Mouse (Mus musculus) midbrain, embryonic 12.5 days (tissue): ENCODE data around the gene Ruvbl2. TPM values are rescaled to one million over a fixed set of nuclear protein-coding genes. Genes with fewer than 3 reads are reported as not detected.
A peak's percentile ranks its signal among the peaks of the same experiment; 100 is the strongest.

Experiments used
- ATAC-seq: fragments of 200-750 bp; cut with Nextera tagmentation; 2 replicates; pipeline ENCODE4 v1.8.0; 2017; ENCODE audit warnings: low read depth, moderate TSS enrichment, moderate library complexity; ENCODE audit not compliant: low FRiP score
- H3K27ac ChIP-seq: fragments of 300-500 bp; sonication (generic); replicated peaks from 2 replicates; pipeline ENCODE4 v1.5.1; 2016; ENCODE audit warnings: mild to moderate bottlenecking
- H3K27me3 ChIP-seq: fragments of 300-500 bp; sonication (generic); 2 replicates; pipeline ENCODE4 v1.6.1; 2016; ENCODE audit warnings: mild to moderate bottlenecking
- H3K36me3 ChIP-seq: fragments of 300-500 bp; sonication (generic); 2 replicates; pipeline ENCODE4 v1.6.1; 2016
- H3K4me1 ChIP-seq: fragments of 300-500 bp; sonication (generic); 2 replicates; pipeline ENCODE4 v1.6.1; 2016
- H3K4me2 ChIP-seq: fragments of 300-500 bp; sonication (generic); replicated peaks from 2 replicates; pipeline ENCODE4 v1.6.1; 2016; ENCODE audit warnings: mild to moderate bottlenecking, moderate library complexity
- H3K4me3 ChIP-seq: fragments of 300-500 bp; sonication (generic); 2 replicates; pipeline ENCODE4 v1.5.1; 2016; ENCODE audit warnings: mild to moderate bottlenecking
- H3K9ac ChIP-seq: fragments of 300-500 bp; sonication (generic); replicated peaks from 2 replicates; pipeline ENCODE4 v1.6.1; 2016; ENCODE audit warnings: mild to moderate bottlenecking, moderate library complexity
- H3K9me3 ChIP-seq: fragments of 300-500 bp; sonication (generic); 2 replicates; pipeline ENCODE4 v1.6.1; 2016; ENCODE audit warnings: mild to moderate bottlenecking
- WGBS: fragments of 180-500 bp; shearing (Covaris S2); methylation state at CpG from one replicate; pipeline ENCODE4 v1.1.7; 2016; 5-methylcytosine and 5-hydroxymethylcytosine counted together
- polyA plus RNA-seq: library from polyadenylated mRNA; unstranded; fragments of >200 nt; fragmentation: Nextera tagmentation; extraction: Ambion mirVana; gene quantifications from 2 replicates; pipeline ENCODE4 v1.2.1, GENCODE M21; 2016

The Ruvbl2 gene
- polyA plus RNA-seq, 1 experiment from 2014 or later: 153 TPM

- H3K4me1 ChIP-seq: no peaks in the 10 kb centered on the region
- H3K4me3 ChIP-seq: no peak overlapping the region
- no peaks in the 10 kb centered on the region for H3K9me3 ChIP-seq
- no peak overlapping the region for H3K4me2 ChIP-seq
- ATAC-seq: no peak
- no peak overlapping the region for H3K27ac ChIP-seq
- no peaks in the 10 kb centered on the region for H3K27me3 ChIP-seq
- peaks cover 51% of the 10 kb centered on the region for H3K36me3 ChIP-seq
- no peak overlapping the region for H3K9ac ChIP-seq
Observed at GRCm38 (mm10) chr7:45446589-45446988, 8.7 kb upstream of the Ruvbl2 start.

GRCm38 (mm10) chr7:45443526-45444420 lies 5.9 kb upstream of the Ruvbl2 start:
- Histone ChIP-seq H3K9me3 (no peaks in the 10 kb centered on the region), H3K4me1 (no peaks in the 10 kb centered on the region), H3K4me3 (no peak overlapping the region), H3K4me2 (no peak overlapping the region), H3K9ac (no peak overlapping the region), H3K27me3 (no peaks in the 10 kb centered on the region), H3K36me3 (peaks cover 64% of the 10 kb centered on the region), H3K27ac (no peak overlapping the region)
- ATAC-seq: no peak
- 92% methylated on average over 22 of the region's 22 CpGs for WGBS

GRCm38 (mm10) chr7:45437046-45437445 lies 850 bp downstream of the Ruvbl2 start:
- H3K27me3 ChIP-seq: no peaks in the 10 kb centered on the region; the same call in 1 of the 2 replicates
- H3K27ac ChIP-seq: no peak overlapping the region
- no peak overlapping the region for H3K4me3 ChIP-seq
- peaks cover 41% of the 10 kb centered on the region for H3K4me1 ChIP-seq
- WGBS: 34% methylated on average over 6 of the region's 6 CpGs
- H3K9ac ChIP-seq: peak overlapping the region; percentile 28; the same call in 1 of the 2 replicates
- ATAC-seq: no peak
- H3K9me3 ChIP-seq: no peaks in the 10 kb centered on the region
- H3K36me3 ChIP-seq: peaks cover 30% of the 10 kb centered on the region
- no peak overlapping the region for H3K4me2 ChIP-seq

GRCm38 (mm10) chr7:45436444-45436843 lies 1.5 kb downstream of the Ruvbl2 start:
- Histone ChIP-seq H3K27me3 (no peaks in the 10 kb centered on the region; the same call in 1 of the 2 replicates), H3K9me3 (no peaks in the 10 kb centered on the region), H3K27ac (no peak overlapping the region), H3K36me3 (peaks cover 29% of the 10 kb centered on the region), H3K9ac (0 out of 2 replicates have a peak overlapping the region, but pooled peaks have one; percentile 69), H3K4me1 (peaks cover 41% of the 10 kb centered on the region), H3K4me2 (no peak overlapping the region), H3K4me3 (no peak overlapping the region)
- no peak for ATAC-seq
- 91% methylated on average over 5 of the region's 5 CpGs for WGBS

- peaks cover 41% of the 10 kb centered on the region for H3K4me1 ChIP-seq
- H3K36me3 ChIP-seq: peaks cover 29% of the 10 kb centered on the region
- WGBS: 2% methylated on average over 16 of the region's 16 CpGs
- no peaks in the 10 kb centered on the region for H3K9me3 ChIP-seq
- no peaks in the 10 kb centered on the region; the same call in 1 of the 2 replicates for H3K27me3 ChIP-seq
- H3K27ac ChIP-seq: peak overlapping the region; percentile 26
- peak overlapping the region; percentile 69 for H3K9ac ChIP-seq
- H3K4me3 ChIP-seq: peak overlapping the region; percentile 84
- no peak for ATAC-seq
- H3K4me2 ChIP-seq: peak overlapping the region; percentile 73
Observed at GRCm38 (mm10) chr7:45435038-45435437, 2.9 kb downstream of the Ruvbl2 start.

GRCm38 (mm10) chr7:45434203-45435015 lies 3.5 kb downstream of the Ruvbl2 start, which contains the start of gene Gys1:
Gys1 (plus strand) TSS chr7:45434844.
- peak within 1 kb of the TSS; percentile 100 for H3K4me2 ChIP-seq
- H3K9ac ChIP-seq: peak within 1 kb of the TSS; percentile 91
- peaks cover 29% of the 10 kb centered on the region for H3K36me3 ChIP-seq
- peak; percentile 97 for ATAC-seq
- peak within 1 kb of the TSS; percentile 90 for H3K27ac ChIP-seq
- no peaks in the 10 kb centered on the region; the same call in 1 of the 2 replicates for H3K27me3 ChIP-seq
- H3K4me1 ChIP-seq: peaks cover 41% of the 10 kb centered on the region
- under 1% methylated on average over 45 of the region's 45 CpGs for WGBS
- peak within 1 kb of the TSS; percentile 84 for H3K4me3 ChIP-seq
- H3K9me3 ChIP-seq: no peaks in the 10 kb centered on the region

- H3K36me3 ChIP-seq: peaks cover 33% of the 10 kb centered on the region
- H3K4me3 ChIP-seq: peak overlapping the region; percentile 84
- no peaks in the 10 kb centered on the region; the same call in 1 of the 2 replicates for H3K27me3 ChIP-seq
- peak overlapping the region; percentile 91 for H3K9ac ChIP-seq
- WGBS: 2% methylated on average over 7 of the region's 7 CpGs
- peak overlapping the region; percentile 100 for H3K4me2 ChIP-seq
- H3K27ac ChIP-seq: peak overlapping the region; percentile 90
- ATAC-seq: no peak
- H3K9me3 ChIP-seq: no peaks in the 10 kb centered on the region
- peaks cover 41% of the 10 kb centered on the region for H3K4me1 ChIP-seq
Observed at GRCm38 (mm10) chr7:45433835-45434202, 4.1 kb downstream of the Ruvbl2 start.

GRCm38 (mm10) chr7:45426556-45426955 lies 11.3 kb downstream of the Ruvbl2 start:
- Histone ChIP-seq H3K4me1 (no peaks in the 10 kb centered on the region), H3K36me3 (peaks cover 93% of the 10 kb centered on the region), H3K4me2 (no peak overlapping the region), H3K27ac (no peak overlapping the region), H3K27me3 (peaks cover 5% of the 10 kb centered on the region), H3K4me3 (no peak overlapping the region), H3K9ac (no peak overlapping the region), H3K9me3 (no peaks in the 10 kb centered on the region)
- ATAC-seq: no peak
- WGBS: 95% methylated on average over 8 of the region's 8 CpGs

GRCm38 (mm10) chr7:45421194-45421593 lies 16.7 kb downstream of the Ruvbl2 start:
- 82% methylated on average over 14 of the region's 14 CpGs for WGBS
- peaks cover 54% of the 10 kb centered on the region for H3K36me3 ChIP-seq
- no peak overlapping the region for H3K9ac ChIP-seq
- H3K4me1 ChIP-seq: no peaks in the 10 kb centered on the region
- H3K27ac ChIP-seq: no peak overlapping the region
- no peaks in the 10 kb centered on the region for H3K9me3 ChIP-seq
- no peak overlapping the region for H3K4me3 ChIP-seq
- peaks cover 57% of the 10 kb centered on the region for H3K27me3 ChIP-seq
- ATAC-seq: no peak
- H3K4me2 ChIP-seq: no peak overlapping the region

- Histone ChIP-seq H3K27ac (no peak within 1 kb of the TSS), H3K9me3 (no peaks in the 10 kb centered on the region), H3K27me3 (peaks cover 64% of the 10 kb centered on the region), H3K4me3 (no peak within 1 kb of the TSS), H3K36me3 (peaks cover 48% of the 10 kb centered on the region), H3K4me2 (no peak within 1 kb of the TSS), H3K4me1 (peaks cover 2% of the 10 kb centered on the region; the same call in 1 of the 2 replicates), H3K9ac (no peak within 1 kb of the TSS)
- no peak for ATAC-seq
- WGBS: 61% methylated on average over 6 of the region's 6 CpGs
Observed at GRCm38 (mm10) chr7:45420615-45420919, 17.3 kb downstream of the Ruvbl2 start, which contains the start of gene Lhb. Lhb (plus strand) TSS chr7:45420820.

- no peak for ATAC-seq
- Histone ChIP-seq H3K4me2 (no peak overlapping the region), H3K27me3 (peaks cover 69% of the 10 kb centered on the region), H3K4me1 (peaks cover 5% of the 10 kb centered on the region; the same call in 1 of the 2 replicates), H3K36me3 (peaks cover 43% of the 10 kb centered on the region), H3K27ac (no peak overlapping the region), H3K9ac (no peak overlapping the region), H3K4me3 (no peak overlapping the region), H3K9me3 (no peaks in the 10 kb centered on the region)
- WGBS: 19% methylated on average over 27 of the region's 27 CpGs
Observed at GRCm38 (mm10) chr7:45419859-45420614, 17.9 kb downstream of the Ruvbl2 start.
